Comparison of ENCODE assay signal across 1 mouse cellular context in the genomic region with DNA sequence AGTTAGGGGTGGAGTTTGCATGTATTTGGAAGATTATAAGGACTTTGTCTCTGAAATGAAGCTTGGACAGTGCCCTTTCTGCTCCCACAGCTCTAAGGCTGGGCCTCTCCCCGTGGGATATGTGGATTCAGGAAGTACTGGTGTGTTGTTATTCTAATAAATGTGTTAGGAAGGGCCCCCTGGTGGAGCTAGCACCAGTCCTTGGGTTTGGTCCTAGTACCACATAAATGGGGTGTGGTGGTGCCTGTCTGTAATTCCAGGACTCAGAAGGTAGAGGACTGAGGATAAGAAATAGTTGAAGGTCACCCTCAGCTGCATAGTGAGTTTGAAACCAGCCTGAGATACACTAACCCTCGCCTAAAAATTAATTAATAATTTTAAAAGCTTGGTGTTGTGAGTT.
TF ChIP-seq lines count a peak whose summit lies in the region.

No protein-coding gene starts in this region.

TF ChIP-seq in myocyte, 11 proteins besides CTCF, POLR2A, EP300 and RAD21 (continued from another document):
- TF ChIP-seq E2F4 (IDR thresholded peaks at IDR 0.05; ENCODE audit: insufficient read depth) = no peak
- TF ChIP-seq CEBPB (IDR thresholded peaks at IDR 0.05; ENCODE audit: insufficient read depth, poor library complexity, severe bottlenecking) = no peak
- no peak for TF ChIP-seq POLR2AphosphoS2 (IDR thresholded peaks at IDR 0.05; ENCODE audit: insufficient read length, low read depth)
- no peak for TF ChIP-seq USF1 (IDR thresholded peaks at IDR 0.05; ENCODE audit: low read depth)
- TF ChIP-seq REST (IDR thresholded peaks at IDR 0.05; ENCODE audit: insufficient read depth, insufficient read length) = no peak
- TF ChIP-seq MYOD1 (IDR thresholded peaks at IDR 0.05; ENCODE audit: control insufficient read depth in 1 of 3, insufficient read length in 2 of 3, low read depth in 2 of 3) = no peak
